Mouse (Mus musculus) midbrain, embryonic 12.5 days (tissue): ENCODE results near the gene Fars2. TPM values are rescaled to one million over a fixed set of nuclear protein-coding genes. Genes with fewer than 3 reads are reported as not detected.
"Not testable (repeated sequence)": the region's sequence is repeated elsewhere in the genome, so short reads cannot be mapped to it uniquely, and the experiment has no call there.

Experiments
- ATAC-seq: fragments of 200-750 bp; cut with Nextera tagmentation; 2 replicates; pipeline ENCODE4 v1.8.0; 2017; ENCODE audit warnings: low read depth, moderate TSS enrichment, moderate library complexity; ENCODE audit not compliant: low FRiP score
- H3K27ac ChIP-seq: fragments of 300-500 bp; sonication (generic); replicated peaks from 2 replicates; pipeline ENCODE4 v1.5.1; 2016; ENCODE audit warnings: mild to moderate bottlenecking
- H3K27me3 ChIP-seq: fragments of 300-500 bp; sonication (generic); 2 replicates; pipeline ENCODE4 v1.6.1; 2016; ENCODE audit warnings: mild to moderate bottlenecking
- H3K36me3 ChIP-seq: fragments of 300-500 bp; sonication (generic); 2 replicates; pipeline ENCODE4 v1.6.1; 2016
- H3K4me1 ChIP-seq: fragments of 300-500 bp; sonication (generic); 2 replicates; pipeline ENCODE4 v1.6.1; 2016
- H3K4me2 ChIP-seq: fragments of 300-500 bp; sonication (generic); replicated peaks from 2 replicates; pipeline ENCODE4 v1.6.1; 2016; ENCODE audit warnings: mild to moderate bottlenecking, moderate library complexity
- H3K4me3 ChIP-seq: fragments of 300-500 bp; sonication (generic); 2 replicates; pipeline ENCODE4 v1.5.1; 2016; ENCODE audit warnings: mild to moderate bottlenecking
- H3K9ac ChIP-seq: fragments of 300-500 bp; sonication (generic); replicated peaks from 2 replicates; pipeline ENCODE4 v1.6.1; 2016; ENCODE audit warnings: mild to moderate bottlenecking, moderate library complexity
- H3K9me3 ChIP-seq: fragments of 300-500 bp; sonication (generic); 2 replicates; pipeline ENCODE4 v1.6.1; 2016; ENCODE audit warnings: mild to moderate bottlenecking
- WGBS: fragments of 180-500 bp; shearing (Covaris S2); methylation state at CpG from one replicate; pipeline ENCODE4 v1.1.7; 2016; 5-methylcytosine and 5-hydroxymethylcytosine counted together
- polyA plus RNA-seq: library from polyadenylated mRNA; unstranded; fragments of >200 nt; fragmentation: Nextera tagmentation; extraction: Ambion mirVana; gene quantifications from 2 replicates; pipeline ENCODE4 v1.2.1, GENCODE M21; 2016

The Fars2 gene
- polyA plus RNA-seq, 1 experiment from 2014 or later, result 29.9 TPM

- no peak overlapping the region for H3K4me3 ChIP-seq
- WGBS, result 33% methylated on average over 6 of the region's 6 CpGs
- H3K4me1 ChIP-seq, result peaks cover 8% of the 10 kb centered on the region
- H3K36me3 ChIP-seq, result no peaks in the 10 kb centered on the region
- no peak overlapping the region for H3K9ac ChIP-seq
- H3K27ac ChIP-seq, result no peak overlapping the region
- no peaks in the 10 kb centered on the region for H3K9me3 ChIP-seq
- H3K27me3 ChIP-seq, result no peaks in the 10 kb centered on the region
- no peak for ATAC-seq
- H3K4me2 ChIP-seq, result no peak overlapping the region
Observed at GRCm38 (mm10) chr13:36149175-36149939, 32.1 kb downstream of the Fars2 start.

GRCm38 (mm10) chr13:36150272-36150671 lies 33.1 kb downstream of the Fars2 start:
- ATAC-seq, result no peak
- 56% methylated on average over 5 of the region's 5 CpGs for WGBS
- Histone ChIP-seq H3K27ac (no peak overlapping the region), H3K4me2 (no peak overlapping the region), H3K4me3 (no peak overlapping the region), H3K9me3 (no peaks in the 10 kb centered on the region), H3K36me3 (no peaks in the 10 kb centered on the region), H3K27me3 (no peaks in the 10 kb centered on the region), H3K4me1 (peaks cover 8% of the 10 kb centered on the region), H3K9ac (no peak overlapping the region)

DNA sequence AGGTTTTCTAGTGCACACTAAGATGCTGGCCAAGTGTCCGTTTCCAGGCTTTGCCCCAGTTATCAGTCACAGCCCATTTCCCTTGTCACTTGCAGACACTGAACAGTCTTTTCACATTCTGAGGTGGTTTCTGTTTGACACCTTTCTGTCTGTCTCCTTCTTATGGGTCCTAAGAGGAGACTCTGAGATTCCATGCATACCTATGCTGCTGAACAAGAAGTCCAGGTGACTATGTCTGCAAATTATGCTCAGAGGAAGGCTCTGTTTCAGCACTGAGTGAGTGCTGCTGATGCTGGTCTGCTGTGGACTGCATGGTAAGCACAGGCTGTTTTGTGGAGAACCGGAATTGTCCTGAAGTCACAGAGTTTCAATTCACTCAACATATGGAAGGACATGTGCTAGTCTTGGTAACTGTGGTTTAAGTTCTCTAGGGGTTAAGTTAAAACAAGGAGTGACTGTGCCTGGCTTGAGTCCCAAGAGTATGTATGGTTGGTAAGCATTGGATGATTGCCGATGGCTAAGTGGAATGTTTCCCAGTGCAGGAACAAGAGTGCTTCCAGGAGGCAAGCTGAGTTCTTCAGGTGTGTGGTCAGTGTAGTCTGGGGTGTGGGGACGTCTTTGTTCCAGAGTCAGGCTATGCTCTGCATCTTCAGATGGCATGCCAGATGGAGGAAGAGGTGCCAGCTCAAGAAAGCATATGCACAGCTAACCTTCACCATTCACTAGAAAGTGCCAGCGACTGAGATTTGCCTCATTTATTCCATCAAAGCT lies 35.7 kb downstream of the Fars2 start:
- 0 out of 2 replicates have a peak, but pooled peaks cover 2% of the 10 kb centered on the region for H3K4me1 ChIP-seq
- no peak overlapping the region for H3K27ac ChIP-seq
- ATAC-seq, result no peak
- H3K9ac ChIP-seq, result no peak overlapping the region
- H3K4me2 ChIP-seq, result no peak overlapping the region
- H3K9me3 ChIP-seq, result no peaks in the 10 kb centered on the region; the same call in 1 of the 2 replicates
- H3K36me3 ChIP-seq, result no peaks in the 10 kb centered on the region
- no peak overlapping the region for H3K4me3 ChIP-seq
- no peaks in the 10 kb centered on the region for H3K27me3 ChIP-seq
- 91% methylated on average over 5 of the region's 5 CpGs for WGBS

DNA sequence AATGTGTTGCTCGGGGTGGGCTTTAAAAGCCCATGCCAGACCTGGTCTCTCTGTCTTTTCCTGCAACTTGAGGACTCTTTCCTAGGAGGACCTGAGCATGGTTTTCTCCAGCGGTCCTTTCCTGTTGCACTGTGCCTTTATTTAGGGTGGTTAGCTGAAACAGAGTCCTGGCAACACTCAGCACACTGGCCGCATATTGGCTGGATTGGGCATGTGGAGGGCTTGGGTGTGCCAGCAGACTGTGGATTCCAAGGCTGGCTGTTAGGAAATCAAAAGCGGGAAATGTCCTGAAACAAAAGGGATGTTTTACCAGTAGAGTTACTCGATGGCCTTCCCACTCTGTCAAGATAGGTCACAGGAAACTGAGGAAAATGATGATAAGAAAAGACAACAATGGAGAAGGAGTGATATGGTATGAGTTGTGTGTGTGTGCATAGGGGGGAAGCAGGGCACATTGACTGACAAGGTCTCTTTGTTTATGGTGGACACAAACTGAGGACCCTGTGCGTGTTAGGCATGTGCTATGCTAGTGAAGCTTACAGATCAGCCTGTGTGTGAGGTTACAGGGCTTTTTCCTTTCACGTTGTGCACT lies 39.2 kb downstream of the Fars2 start:
- Histone ChIP-seq H3K4me2 (no peak overlapping the region), H3K4me3 (no peak overlapping the region), H3K27ac (no peak overlapping the region), H3K36me3 (no peaks in the 10 kb centered on the region), H3K9me3 (no peaks in the 10 kb centered on the region; the same call in 1 of the 2 replicates), H3K27me3 (no peaks in the 10 kb centered on the region), H3K9ac (no peak overlapping the region), H3K4me1 (no peaks in the 10 kb centered on the region)
- WGBS, result 88% methylated on average over 7 of the region's 7 CpGs
- no peak for ATAC-seq

- no peak overlapping the region for H3K9ac ChIP-seq
- H3K27me3 ChIP-seq, result no peaks in the 10 kb centered on the region
- no peak overlapping the region for H3K4me2 ChIP-seq
- H3K27ac ChIP-seq, result no peak overlapping the region
- H3K4me1 ChIP-seq, result no peaks in the 10 kb centered on the region
- no peaks in the 10 kb centered on the region for H3K9me3 ChIP-seq
- no peak for ATAC-seq
- H3K36me3 ChIP-seq, result no peaks in the 10 kb centered on the region
- WGBS, result 92% methylated on average over 5 of the region's 5 CpGs
- H3K4me3 ChIP-seq, result no peak overlapping the region
Observed at GRCm38 (mm10) chr13:36163411-36163810, 46.2 kb downstream of the Fars2 start.

GRCm38 (mm10) chr13:36163898-36164297 lies 46.7 kb downstream of the Fars2 start:
- WGBS, result 84% methylated on average over 1 of the region's 1 CpGs
- Histone ChIP-seq H3K4me2 (no peak overlapping the region), H3K27me3 (no peaks in the 10 kb centered on the region), H3K4me1 (no peaks in the 10 kb centered on the region), H3K27ac (no peak overlapping the region), H3K4me3 (no peak overlapping the region), H3K9ac (no peak overlapping the region), H3K36me3 (no peaks in the 10 kb centered on the region), H3K9me3 (no peaks in the 10 kb centered on the region)
- no peak for ATAC-seq

DNA sequence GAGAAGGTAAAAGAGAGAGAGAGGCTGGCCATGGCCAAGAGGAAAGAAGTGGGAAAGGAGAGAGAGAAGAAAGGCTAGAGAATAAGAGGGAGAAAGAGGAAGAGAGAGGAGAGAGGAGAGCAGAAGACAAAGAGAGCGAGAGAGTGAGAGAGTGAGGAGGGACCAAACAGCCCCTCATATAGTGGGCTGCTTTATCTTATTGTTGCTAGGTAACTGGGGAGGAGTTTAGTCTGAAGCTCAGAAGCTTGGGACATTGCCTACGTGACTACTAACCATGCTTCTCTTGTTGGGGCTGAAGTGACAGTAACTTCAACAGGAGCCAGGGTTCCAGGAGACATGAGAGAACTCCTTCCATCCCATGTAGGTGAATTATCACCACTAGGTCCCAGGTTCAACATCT lies 55.8 kb downstream of the Fars2 start:
- not testable (repeated sequence) for H3K27ac ChIP-seq, H3K27me3 ChIP-seq, H3K9me3 ChIP-seq, ATAC-seq, H3K4me3 ChIP-seq, H3K9ac ChIP-seq, H3K4me2 ChIP-seq, H3K4me1 ChIP-seq, H3K36me3 ChIP-seq
- WGBS, result 34% methylated on average over 2 of the region's 2 CpGs

- no peak overlapping the region for H3K4me3 ChIP-seq
- peaks cover 7% of the 10 kb centered on the region for H3K4me1 ChIP-seq
- H3K9ac ChIP-seq, result no peak overlapping the region
- H3K9me3 ChIP-seq, result no peaks in the 10 kb centered on the region
- no peak overlapping the region for H3K27ac ChIP-seq
- no peaks in the 10 kb centered on the region for H3K36me3 ChIP-seq
- 0 out of 2 replicates have a peak, but pooled peaks cover 4% of the 10 kb centered on the region for H3K27me3 ChIP-seq
- 97% methylated on average over 5 of the region's 5 CpGs for whole genome bisulfite sequencing
- ATAC-seq, result no peak
- no peak overlapping the region for H3K4me2 ChIP-seq
Observed at GRCm38 (mm10) chr13:36174101-36174500, 56.9 kb downstream of the Fars2 start.

DNA sequence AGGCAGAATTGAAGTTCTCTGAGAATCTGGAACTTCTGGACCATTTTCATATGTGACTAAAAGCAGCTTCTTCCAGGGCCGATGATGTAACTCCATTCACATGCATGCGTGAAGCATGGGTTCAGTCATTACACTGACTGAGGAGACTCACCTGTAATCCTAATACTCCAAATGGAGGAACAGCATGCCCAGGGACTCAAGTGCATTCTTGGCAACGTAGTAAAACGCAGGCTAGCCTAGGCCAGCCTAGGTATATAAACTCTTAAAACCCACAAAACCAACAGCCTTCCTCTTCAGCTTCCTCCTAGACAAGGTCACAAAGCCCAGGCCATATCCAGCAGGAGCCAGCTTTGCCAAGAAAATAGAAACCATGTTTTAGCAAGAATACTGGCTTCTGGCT lies 57.6 kb downstream of the Fars2 start:
- Histone ChIP-seq H3K4me1 (peaks cover 7% of the 10 kb centered on the region), H3K9ac (no peak overlapping the region), H3K9me3 (no peaks in the 10 kb centered on the region), H3K4me3 (no peak overlapping the region), H3K36me3 (no peaks in the 10 kb centered on the region), H3K4me2 (no peak overlapping the region), H3K27me3 (0 out of 2 replicates have a peak, but pooled peaks cover 4% of the 10 kb centered on the region), H3K27ac (no peak overlapping the region)
- ATAC-seq, result no peak
- WGBS, result 94% methylated on average over 4 of the region's 4 CpGs

GRCm38 (mm10) chr13:36181231-36181630 lies 64.0 kb downstream of the Fars2 start:
- Histone ChIP-seq H3K36me3 (no peaks in the 10 kb centered on the region), H3K4me3 (no peak overlapping the region), H3K27me3 (no peaks in the 10 kb centered on the region), H3K9ac (no peak overlapping the region), H3K27ac (no peak overlapping the region), H3K9me3 (no peaks in the 10 kb centered on the region), H3K4me2 (no peak overlapping the region), H3K4me1 (no peaks in the 10 kb centered on the region)
- ATAC-seq, result no peak
- WGBS, result 70% methylated on average over 2 of the region's 2 CpGs

DNA sequence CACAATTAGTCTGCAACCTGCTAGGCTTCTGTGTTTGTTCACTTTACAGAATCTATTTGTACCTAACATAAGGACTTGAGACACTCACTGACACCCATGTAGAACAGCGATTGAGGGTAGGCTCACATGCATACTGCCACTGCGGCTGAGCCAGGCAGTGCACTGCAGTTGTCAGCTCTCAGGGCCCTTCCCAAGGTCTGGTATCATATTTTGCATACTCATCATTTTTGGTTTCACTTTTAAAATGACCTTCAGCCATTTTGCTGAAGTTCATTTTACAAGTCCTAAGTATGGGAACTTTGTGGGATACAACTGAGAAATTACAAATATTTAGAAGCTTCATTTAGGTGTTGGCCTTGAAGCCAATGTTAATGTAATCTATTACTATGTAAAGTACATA lies 73.4 kb downstream of the Fars2 start:
- no peaks in the 10 kb centered on the region for H3K4me1 ChIP-seq
- H3K27me3 ChIP-seq, result no peaks in the 10 kb centered on the region
- H3K27ac ChIP-seq, result no peak overlapping the region
- no peak overlapping the region for H3K4me2 ChIP-seq
- no peaks in the 10 kb centered on the region for H3K36me3 ChIP-seq
- H3K9me3 ChIP-seq, result no peaks in the 10 kb centered on the region
- 93% methylated on average over 2 of the region's 2 CpGs for WGBS
- H3K4me3 ChIP-seq, result no peak overlapping the region
- no peak overlapping the region for H3K9ac ChIP-seq
- no peak for ATAC-seq

DNA sequence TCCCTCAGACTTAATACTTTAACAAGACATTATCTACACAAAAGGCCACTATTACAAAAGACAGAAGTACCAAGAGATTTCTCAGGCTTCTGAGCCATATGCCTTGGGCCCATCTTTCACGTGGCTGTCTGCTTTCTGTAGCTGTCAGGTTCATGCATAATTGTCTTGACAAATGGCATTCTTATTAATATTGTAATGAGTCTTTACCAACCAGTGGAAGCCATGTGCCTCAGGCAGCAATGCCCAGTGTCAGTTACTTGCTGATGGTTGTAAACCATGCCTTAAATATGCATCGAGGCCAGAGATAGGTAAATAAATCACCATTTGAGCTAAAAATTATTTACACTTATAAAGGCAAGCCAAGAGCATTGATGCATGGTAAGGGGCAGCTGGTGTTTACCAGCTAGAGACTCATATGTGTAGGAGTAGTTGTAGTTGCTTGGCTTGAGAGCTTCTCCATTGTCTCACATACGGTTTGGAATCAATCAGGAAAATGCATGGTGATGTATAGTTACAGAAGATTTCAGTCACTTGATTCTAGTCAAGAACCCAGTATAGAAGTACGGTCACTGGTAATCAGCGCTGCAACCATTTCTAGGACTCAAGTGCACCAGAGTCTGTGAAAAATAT lies 76.4 kb downstream of the Fars2 start:
- 72% methylated on average over 5 of the region's 5 CpGs for WGBS
- no peak overlapping the region for H3K27ac ChIP-seq

More for the DNA sequence above, 76.4 kb downstream of the Fars2 start:
- Histone ChIP-seq H3K4me2 (no peak overlapping the region), H3K36me3 (no peaks in the 10 kb centered on the region), H3K4me3 (no peak overlapping the region), H3K9ac (no peak overlapping the region), H3K27me3 (no peaks in the 10 kb centered on the region), H3K4me1 (no peaks in the 10 kb centered on the region), H3K9me3 (no peaks in the 10 kb centered on the region)
- ATAC-seq, result peak; percentile 68
